Mouse (Mus musculus): ENCODE measurements around the gene Tmem50b. TPM values are rescaled to one million over a fixed set of nuclear protein-coding genes. Genes with fewer than 3 reads are reported as not detected.

Tmem50b gene
- 138 and 169 TPM in 2 replicates for polyA plus RNA-seq (2021; fragmentation: Nextera tagmentation)
- long read RNA-seq, experiment 1, transcript Tmem50b-201 (7 exons, 2,347 nt): major isoform, 89 of 104 reads
- long read RNA-seq, experiment 1, partial matches to known transcripts: 0 of 104 reads
- long read RNA-seq, experiment 1, other reads (novel, unspliced or antisense): 15 of 104 reads
- long read RNA-seq, experiment 2, transcript Tmem50b-201 (7 exons, 2,347 nt): major isoform, 218 of 238 reads
- long read RNA-seq, experiment 2, partial matches to known transcripts: 4 of 238 reads
- long read RNA-seq, experiment 2, other reads (novel, unspliced or antisense): 16 of 238 reads

GRCm38 (mm10) chr16:91597672-91598010, at the start of gene Tmem50b:
Gene Tmem50b (minus strand): TSS chr16:91597800.

GRCm38 (mm10) chr16:91646681-91647419, 49.2 kb upstream of the Tmem50b start, which contains the start of gene Gart:
Gene Gart (minus strand): TSS chr16:91646952.

GRCm38 (mm10) chr16:91618511-91619501, 21.2 kb upstream of the Tmem50b start, which contains the start of gene Dnajc28:
Gene Dnajc28 (minus strand): TSS chr16:91619026.

DNA sequence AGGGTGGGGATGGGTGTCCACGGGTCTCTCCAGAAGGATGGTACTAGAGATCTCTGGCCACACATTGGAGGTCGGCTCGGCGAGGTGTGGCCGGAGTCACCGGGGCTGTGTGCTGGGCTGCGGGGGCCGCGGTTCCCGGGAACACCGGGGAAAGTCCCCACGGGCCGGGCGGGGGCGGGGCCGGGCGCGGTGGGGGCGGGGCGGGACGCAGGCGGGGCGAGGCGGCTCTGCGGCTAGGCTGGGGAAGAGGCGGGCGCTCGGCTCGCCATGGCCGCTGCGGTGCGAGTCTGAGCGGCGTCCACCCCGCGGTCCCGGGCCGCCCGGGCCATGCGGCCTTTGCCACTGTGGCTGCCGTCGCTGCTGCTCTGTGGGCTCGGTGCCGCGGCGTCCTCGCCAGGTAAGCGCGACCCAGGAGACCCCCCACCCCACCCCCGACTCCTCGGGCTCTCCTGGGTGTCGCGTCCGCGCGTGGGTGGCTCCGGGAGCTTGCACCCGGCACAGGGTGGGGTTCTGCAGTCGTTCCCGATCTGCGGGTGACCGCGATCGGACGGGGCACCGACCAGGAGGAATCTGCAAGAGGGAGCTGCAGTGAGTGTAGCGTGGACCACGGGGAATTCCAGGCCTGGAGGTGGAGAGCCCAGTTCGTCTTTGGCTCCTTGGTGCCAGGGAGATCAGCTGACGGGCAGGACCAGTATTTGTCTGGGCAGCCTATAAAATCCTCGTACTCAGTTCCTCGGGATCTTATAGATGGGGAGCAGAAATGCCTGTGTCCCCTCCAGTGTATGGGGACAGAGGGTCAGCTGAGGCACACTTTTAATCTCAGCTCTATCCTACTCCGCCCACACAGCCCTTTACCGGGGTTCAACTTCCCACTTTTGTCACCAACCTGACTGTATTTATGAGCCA, 50.5 kb downstream of the Tmem50b start, which contains the start of gene Ifngr2:
TSS of gene Ifngr2 (plus strand) at position 237 of the 906 bp plus-strand sequence.

Small RNAs within 50 kb of the gene (microRNA-seq; reads per million reads assigned to microRNA genes)
- not detected for gene Mir6367

Other genes starting within 250 kb of the Tmem50b start
- 63.0 and 66.4 TPM in 2 replicates for gene Ifnar2, start 225.0 kb downstream of the Tmem50b start, polyA plus RNA-seq (2021; fragmentation: Nextera tagmentation)
- gene Gm21970, start 206.1 kb downstream of the Tmem50b start, polyA plus RNA-seq (2021; fragmentation: Nextera tagmentation): not detected in 2 replicates
- gene Il10rb, start 191.6 kb downstream of the Tmem50b start, polyA plus RNA-seq (2021; fragmentation: Nextera tagmentation): 15.2 and 17.8 TPM in 2 replicates
- 14.9 and 15.8 TPM in 2 replicates for gene Ifnar1, start 112.6 kb downstream of the Tmem50b start, polyA plus RNA-seq (2021; fragmentation: Nextera tagmentation)
- gene Ifngr2, start 50.7 kb downstream of the Tmem50b start, polyA plus RNA-seq (2021; fragmentation: Nextera tagmentation): 75.4 and 79.0 TPM in 2 replicates
- gene Dnajc28, start 21.2 kb upstream of the Tmem50b start, polyA plus RNA-seq (2021; fragmentation: Nextera tagmentation): 8.5 and 10.9 TPM in 2 replicates
- gene Gart, start 49.2 kb upstream of the Tmem50b start, polyA plus RNA-seq (2021; fragmentation: Nextera tagmentation): 24.0 and 26.1 TPM in 2 replicates
- gene Son, start 49.7 kb upstream of the Tmem50b start, polyA plus RNA-seq (2021; fragmentation: Nextera tagmentation): 63.5 and 63.9 TPM in 2 replicates
- 4.8 and 5.6 TPM in 2 replicates for gene Donson, start 91.0 kb upstream of the Tmem50b start, polyA plus RNA-seq (2021; fragmentation: Nextera tagmentation)
- gene Cryzl1, start 131.2 kb upstream of the Tmem50b start, polyA plus RNA-seq (2021; fragmentation: Nextera tagmentation): 162 and 167 TPM in 2 replicates
- gene Itsn1, start 131.5 kb upstream of the Tmem50b start, polyA plus RNA-seq (2021; fragmentation: Nextera tagmentation): 18.0 and 21.7 TPM in 2 replicates